Mouse (Mus musculus): ENCODE results near the gene Ccdc160. TPM values are rescaled to one million over a fixed set of nuclear protein-coding genes. Genes with fewer than 3 reads are reported as not detected.

The Ccdc160 gene
- polyA plus RNA-seq, 1 experiment from 2014 or later, result 5.9 TPM

DNA sequence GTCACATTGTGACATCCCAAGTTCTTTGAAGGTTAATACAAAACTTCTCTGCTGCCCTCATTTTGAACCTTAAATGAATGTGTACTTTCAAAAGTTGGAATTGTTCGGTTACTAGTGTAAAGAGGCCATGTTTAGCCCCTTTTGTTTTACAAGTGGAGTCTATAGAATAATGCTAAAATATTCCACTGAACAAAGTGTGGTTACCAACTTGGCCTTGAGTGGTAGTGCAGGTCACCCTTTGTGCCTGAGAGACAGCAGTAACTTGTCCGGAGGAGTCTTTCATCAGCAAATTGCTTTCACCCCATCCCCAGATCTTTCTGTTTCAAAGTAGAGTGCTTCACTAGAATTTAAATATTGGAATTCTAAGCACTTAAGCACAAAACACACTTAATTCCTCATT is 31.8 kb upstream of the Ccdc160 start:
- H3K27me3 ChIP-seq (ENCODE audit: control insufficient read depth, insufficient read depth, low read length), result no peaks in the 10 kb centered on the region
- no peaks in the 10 kb centered on the region for H3K4me1 ChIP-seq (ENCODE audit: control insufficient read depth, insufficient read depth, low read length)
- DNase-seq (ENCODE audit: low spot score), result no peak
- no peak overlapping the region for H3K27ac ChIP-seq (ENCODE audit: low read depth, low read length)
- H3K9ac ChIP-seq (ENCODE audit: low read length), result no peak overlapping the region
- H3K9me3 ChIP-seq (ENCODE audit: control insufficient read depth, low read length), result no peaks in the 10 kb centered on the region
- ATAC-seq (ENCODE audit: insufficient read depth, low FRiP score, low TSS enrichment), result no peak
- no peaks in the 10 kb centered on the region for H3K36me3 ChIP-seq (ENCODE audit: control insufficient read depth, insufficient read depth, low read length)
- H3K4me2 ChIP-seq (ENCODE audit: low read depth), result no peak overlapping the region
- no peak overlapping the region for H3K4me3 ChIP-seq (ENCODE audit: low read depth, low read length)
- 76% methylated on average over 2 of the region's 2 CpGs for WGBS

DNA sequence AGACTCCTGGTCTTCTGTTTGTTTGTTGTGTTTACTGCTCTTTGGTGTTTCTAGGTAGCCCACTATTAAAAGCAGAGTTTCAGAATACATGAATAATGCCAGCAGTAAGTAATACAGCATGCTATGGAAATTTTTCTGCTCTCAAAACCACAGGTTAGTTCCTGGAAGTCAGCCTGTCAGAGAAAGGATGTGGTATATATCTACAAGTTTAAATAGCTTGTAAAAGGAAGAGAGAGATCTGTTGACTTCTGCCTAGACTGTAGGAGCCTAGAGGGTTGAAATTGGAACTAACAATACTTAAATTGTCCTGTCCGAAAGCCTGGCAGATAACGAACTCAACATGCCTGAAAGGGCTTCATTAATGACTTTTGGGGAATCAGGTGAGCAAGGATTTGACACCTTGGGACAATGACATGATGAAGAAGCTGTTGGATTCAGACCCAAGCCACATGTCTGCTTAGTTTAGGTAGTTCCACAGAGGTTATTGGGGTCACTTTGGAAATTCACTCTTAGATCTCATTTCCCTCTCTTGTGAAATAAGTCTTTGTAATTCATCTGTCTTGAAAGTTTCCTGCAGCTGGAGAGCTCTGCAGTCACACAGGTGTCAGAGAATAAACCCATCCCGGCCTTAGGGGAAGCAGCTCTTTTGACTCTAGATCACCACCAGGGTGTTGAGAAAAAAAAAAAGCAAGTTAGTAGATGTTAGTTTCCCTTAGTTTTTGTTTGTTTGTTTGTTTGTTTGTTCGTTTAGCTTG is 30.6 kb upstream of the Ccdc160 start:
- ATAC-seq (ENCODE audit: insufficient read depth, low FRiP score, low TSS enrichment), result no peak
- Histone ChIP-seq H3K36me3 (ENCODE audit: control insufficient read depth, insufficient read depth, low read length) (no peaks in the 10 kb centered on the region), H3K4me1 (ENCODE audit: control insufficient read depth, insufficient read depth, low read length) (no peaks in the 10 kb centered on the region), H3K27me3 (ENCODE audit: control insufficient read depth, insufficient read depth, low read length) (no peaks in the 10 kb centered on the region), H3K9me3 (ENCODE audit: control insufficient read depth, low read length) (no peaks in the 10 kb centered on the region), H3K27ac (ENCODE audit: low read depth, low read length) (no peak overlapping the region), H3K4me3 (ENCODE audit: low read depth, low read length) (no peak overlapping the region), H3K4me2 (ENCODE audit: low read depth) (no peak overlapping the region), H3K9ac (ENCODE audit: low read length) (no peak overlapping the region)
- WGBS, result 55% methylated on average over 4 of the region's 4 CpGs
- no peak for DNase-seq (ENCODE audit: low spot score)

DNA sequence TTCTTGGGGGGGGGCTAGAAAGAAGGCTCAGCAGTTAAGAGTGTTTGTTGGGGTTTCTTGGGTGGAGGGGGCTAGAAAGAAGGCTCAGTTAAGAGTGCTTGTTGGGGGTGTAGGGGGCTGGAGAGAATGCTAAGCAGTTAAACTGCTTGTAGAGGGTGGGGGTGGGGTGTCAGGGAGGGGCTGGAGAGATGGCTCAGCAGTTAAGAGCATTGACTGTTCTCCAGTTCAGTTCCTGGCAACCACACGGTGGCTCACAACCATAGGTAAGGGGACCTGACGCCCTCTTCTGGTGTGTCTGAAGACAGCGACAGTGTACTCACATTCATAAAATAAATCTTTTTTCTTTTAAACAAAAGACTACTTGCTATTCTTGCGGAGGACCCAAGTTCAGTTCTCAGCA is 28.8 kb upstream of the Ccdc160 start:
- 60% methylated on average over 4 of the region's 4 CpGs for WGBS
- DNase-seq (ENCODE audit: low spot score), result no peak
- no peak overlapping the region for H3K9ac ChIP-seq (ENCODE audit: low read length)

DNA sequence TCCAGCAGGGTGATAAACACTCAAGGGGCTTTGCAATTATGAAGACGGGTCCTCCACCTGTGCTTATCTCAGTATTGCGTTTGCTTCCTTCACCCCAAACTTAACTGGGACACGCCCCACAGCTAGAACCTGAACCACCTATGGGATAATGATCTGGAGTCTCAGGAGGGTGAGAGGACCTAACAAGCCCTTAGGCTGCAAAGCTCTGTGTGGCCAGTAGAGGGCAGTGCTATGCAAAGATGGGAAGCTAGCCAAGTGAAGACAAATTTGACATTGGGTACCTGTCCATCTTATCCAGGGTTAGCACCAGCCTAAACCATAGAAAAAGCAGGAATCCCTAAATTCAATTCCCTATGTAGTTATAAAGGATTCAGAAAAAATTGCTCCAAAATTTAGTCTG is 15.0 kb upstream of the Ccdc160 start:
- Histone ChIP-seq H3K27me3 (ENCODE audit: control insufficient read depth, insufficient read depth, low read length) (no peaks in the 10 kb centered on the region), H3K9ac (ENCODE audit: low read length) (no peak overlapping the region), H3K4me3 (ENCODE audit: low read depth, low read length) (no peak overlapping the region), H3K4me1 (ENCODE audit: control insufficient read depth, insufficient read depth, low read length) (no peaks in the 10 kb centered on the region), H3K27ac (ENCODE audit: low read depth, low read length) (no peak overlapping the region), H3K36me3 (ENCODE audit: control insufficient read depth, insufficient read depth, low read length) (no peaks in the 10 kb centered on the region), H3K9me3 (ENCODE audit: control insufficient read depth, low read length) (no peaks in the 10 kb centered on the region), H3K4me2 (ENCODE audit: low read depth) (no peak overlapping the region)
- DNase-seq (ENCODE audit: low spot score) (peak; percentile 41), ATAC-seq (ENCODE audit: insufficient read depth, low FRiP score, low TSS enrichment) (no peak)
- WGBS, result 46% methylated on average over 3 of the region's 3 CpGs

More for the DNA sequence above, 28.8 kb upstream of the Ccdc160 start:
- ATAC-seq (ENCODE audit: insufficient read depth, low FRiP score, low TSS enrichment), result no peak
- no peak overlapping the region for H3K4me3 ChIP-seq (ENCODE audit: low read depth, low read length)
- H3K27ac ChIP-seq (ENCODE audit: low read depth, low read length), result no peak overlapping the region
- H3K4me2 ChIP-seq (ENCODE audit: low read depth), result no peak overlapping the region
- no peaks in the 10 kb centered on the region for H3K4me1 ChIP-seq (ENCODE audit: control insufficient read depth, insufficient read depth, low read length)
- H3K9me3 ChIP-seq (ENCODE audit: control insufficient read depth, low read length), result no peaks in the 10 kb centered on the region
- H3K36me3 ChIP-seq (ENCODE audit: control insufficient read depth, insufficient read depth, low read length), result no peaks in the 10 kb centered on the region
- H3K27me3 ChIP-seq (ENCODE audit: control insufficient read depth, insufficient read depth, low read length), result no peaks in the 10 kb centered on the region

DNA sequence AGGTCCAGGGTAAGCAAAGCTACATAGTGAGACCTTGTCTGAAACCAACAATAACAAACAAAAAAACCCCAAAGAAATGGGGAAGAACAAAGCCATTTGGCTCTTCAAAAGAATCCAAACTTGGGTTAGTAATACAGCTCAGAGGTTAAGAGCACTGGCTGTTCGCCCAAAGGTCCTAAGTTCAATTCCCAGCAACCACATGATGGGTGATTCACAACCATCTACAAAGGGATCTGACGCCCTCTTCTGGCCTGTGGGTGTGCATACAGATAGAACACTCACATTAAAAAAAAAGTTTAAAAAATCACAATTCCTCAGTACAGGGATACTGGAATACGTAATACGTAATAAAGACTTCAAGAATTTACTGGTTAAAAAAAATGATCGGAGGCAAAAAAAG is 13.3 kb upstream of the Ccdc160 start:
- no peaks in the 10 kb centered on the region for H3K4me1 ChIP-seq (ENCODE audit: control insufficient read depth, insufficient read depth, low read length)
- 83% methylated on average over 5 of the region's 5 CpGs for WGBS
- DNase-seq (ENCODE audit: low spot score) (no peak), ATAC-seq (ENCODE audit: insufficient read depth, low FRiP score, low TSS enrichment) (no peak)
- H3K9ac ChIP-seq (ENCODE audit: low read length), result no peak overlapping the region
- H3K36me3 ChIP-seq (ENCODE audit: control insufficient read depth, insufficient read depth, low read length), result no peaks in the 10 kb centered on the region
- H3K27me3 ChIP-seq (ENCODE audit: control insufficient read depth, insufficient read depth, low read length), result no peaks in the 10 kb centered on the region
- H3K9me3 ChIP-seq (ENCODE audit: control insufficient read depth, low read length), result no peaks in the 10 kb centered on the region
- H3K4me3 ChIP-seq (ENCODE audit: low read depth, low read length), result no peak overlapping the region
- H3K27ac ChIP-seq (ENCODE audit: low read depth, low read length), result no peak overlapping the region
- H3K4me2 ChIP-seq (ENCODE audit: low read depth), result no peak overlapping the region

DNA sequence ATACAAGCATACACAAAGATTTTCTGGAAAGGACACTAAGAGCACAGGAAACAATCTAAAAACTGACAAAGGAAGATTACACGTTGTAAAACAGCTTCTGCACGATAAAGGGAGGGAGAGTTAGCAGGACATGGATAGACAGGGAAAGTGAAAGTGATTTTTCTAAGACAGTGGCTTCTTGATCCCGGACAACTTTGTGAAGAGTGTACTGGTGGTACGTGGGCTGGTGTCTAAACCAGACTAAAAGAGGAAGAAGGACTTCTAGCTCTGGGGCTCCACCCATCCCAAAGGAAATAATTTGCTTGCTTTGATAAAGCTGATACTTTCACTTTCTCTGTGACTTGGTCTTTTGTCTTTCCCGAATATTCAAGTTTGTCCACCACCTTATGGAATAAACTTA is 7.1 kb upstream of the Ccdc160 start:
- Histone ChIP-seq H3K4me3 (ENCODE audit: low read depth, low read length) (no peak overlapping the region), H3K9me3 (ENCODE audit: control insufficient read depth, low read length) (no peaks in the 10 kb centered on the region), H3K27me3 (ENCODE audit: control insufficient read depth, insufficient read depth, low read length) (no peaks in the 10 kb centered on the region), H3K4me1 (ENCODE audit: control insufficient read depth, insufficient read depth, low read length) (no peaks in the 10 kb centered on the region), H3K9ac (ENCODE audit: low read length) (no peak overlapping the region), H3K36me3 (ENCODE audit: control insufficient read depth, insufficient read depth, low read length) (no peaks in the 10 kb centered on the region), H3K27ac (ENCODE audit: low read depth, low read length) (no peak overlapping the region), H3K4me2 (ENCODE audit: low read depth) (no peak overlapping the region)
- 79% methylated on average over 5 of the region's 5 CpGs for WGBS
- DNase-seq (ENCODE audit: low spot score), result no peak
- ATAC-seq (ENCODE audit: insufficient read depth, low FRiP score, low TSS enrichment), result no peak

DNA sequence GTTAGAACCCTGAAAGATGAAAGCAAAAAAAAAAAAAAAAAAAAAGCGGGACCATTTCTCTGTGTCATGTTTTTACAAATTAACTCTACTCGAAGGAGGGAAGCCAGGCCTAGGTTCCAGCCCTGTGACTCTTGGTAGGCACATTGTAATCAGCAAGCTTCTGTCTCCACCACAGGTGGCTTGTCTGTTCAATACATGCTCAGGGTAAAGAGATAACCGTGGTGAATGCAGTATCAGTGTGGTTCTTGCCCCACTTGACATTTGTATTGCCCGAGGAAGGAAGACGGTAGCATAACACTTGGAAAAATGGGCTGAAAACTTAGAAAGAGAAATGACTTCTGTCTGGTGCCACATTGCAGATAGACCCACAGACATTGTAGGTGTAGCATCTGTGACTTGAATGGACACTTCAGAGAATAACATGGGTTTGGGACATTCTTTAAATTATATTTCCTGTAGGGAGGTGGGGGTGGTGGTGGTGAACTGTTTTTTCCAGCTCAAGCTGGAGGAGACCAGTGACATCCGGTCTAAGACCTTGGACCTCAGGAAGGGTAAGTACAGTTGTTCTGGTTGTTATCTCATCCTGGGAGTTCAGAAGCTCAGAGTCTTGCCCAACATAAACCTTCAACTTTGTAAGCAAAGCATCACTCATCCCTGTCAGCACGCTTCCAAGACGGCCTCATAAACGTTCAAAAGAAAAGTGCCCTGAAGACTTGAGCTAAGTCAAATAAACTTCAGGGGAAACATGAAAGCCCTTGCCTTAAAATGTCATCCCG is 1.1 kb downstream of the Ccdc160 start:
- Histone ChIP-seq H3K9ac (ENCODE audit: low read length) (no peak overlapping the region), H3K36me3 (ENCODE audit: control insufficient read depth, insufficient read depth, low read length) (no peaks in the 10 kb centered on the region), H3K27me3 (ENCODE audit: control insufficient read depth, insufficient read depth, low read length) (no peaks in the 10 kb centered on the region), H3K9me3 (ENCODE audit: control insufficient read depth, low read length) (no peaks in the 10 kb centered on the region), H3K27ac (ENCODE audit: low read depth, low read length) (no peak overlapping the region), H3K4me1 (ENCODE audit: control insufficient read depth, insufficient read depth, low read length) (0 out of 2 replicates have a peak, but pooled peaks cover 3% of the 10 kb centered on the region), H3K4me3 (ENCODE audit: low read depth, low read length) (no peak overlapping the region), H3K4me2 (ENCODE audit: low read depth) (peak overlapping the region; percentile 46)
- WGBS, result 31% methylated on average over 9 of the region's 10 CpGs
- no peak for DNase-seq (ENCODE audit: low spot score)
- ATAC-seq (ENCODE audit: insufficient read depth, low FRiP score, low TSS enrichment), result no peak

GRCm38 (mm10) chrX:52792861-52793260 is 1.9 kb downstream of the Ccdc160 start:
- Histone ChIP-seq H3K27ac (ENCODE audit: low read depth, low read length) (no peak overlapping the region), H3K4me1 (ENCODE audit: control insufficient read depth, insufficient read depth, low read length) (0 out of 2 replicates have a peak, but pooled peaks cover 3% of the 10 kb centered on the region), H3K27me3 (ENCODE audit: control insufficient read depth, insufficient read depth, low read length) (no peaks in the 10 kb centered on the region), H3K9ac (ENCODE audit: low read length) (no peak overlapping the region), H3K4me2 (ENCODE audit: low read depth) (no peak overlapping the region), H3K36me3 (ENCODE audit: control insufficient read depth, insufficient read depth, low read length) (no peaks in the 10 kb centered on the region), H3K4me3 (ENCODE audit: low read depth, low read length) (no peak overlapping the region), H3K9me3 (ENCODE audit: control insufficient read depth, low read length) (no peaks in the 10 kb centered on the region)
- DNase-seq (ENCODE audit: low spot score) (no peak), ATAC-seq (ENCODE audit: insufficient read depth, low FRiP score, low TSS enrichment) (no peak)
- 35% methylated on average over 6 of the region's 6 CpGs for WGBS

- Histone ChIP-seq H3K4me3 (ENCODE audit: low read depth, low read length) (no peak overlapping the region), H3K27me3 (ENCODE audit: control insufficient read depth, insufficient read depth, low read length) (no peaks in the 10 kb centered on the region), H3K4me2 (ENCODE audit: low read depth) (no peak overlapping the region), H3K36me3 (ENCODE audit: control insufficient read depth, insufficient read depth, low read length) (no peaks in the 10 kb centered on the region), H3K9me3 (ENCODE audit: control insufficient read depth, low read length) (no peaks in the 10 kb centered on the region), H3K9ac (ENCODE audit: low read length) (no peak overlapping the region), H3K4me1 (ENCODE audit: control insufficient read depth, insufficient read depth, low read length) (0 out of 2 replicates have a peak, but pooled peaks cover 3% of the 10 kb centered on the region), H3K27ac (ENCODE audit: low read depth, low read length) (no peak overlapping the region)
- DNase-seq (ENCODE audit: low spot score) (peak; percentile 14), ATAC-seq (ENCODE audit: insufficient read depth, low FRiP score, low TSS enrichment) (no peak)
- WGBS, result 20% methylated on average over 8 of the region's 8 CpGs
Measured at GRCm38 (mm10) chrX:52795816-52796215, 4.8 kb downstream of the Ccdc160 start.
